Mouse (Mus musculus) lung, postnatal 36 days (tissue): Measurements from ENCODE around the gene Foxk1.

Experiments used
- DNase-seq: peaks from one replicate; pipeline ENCODE4 v3.0.0; 2022; ENCODE audit warnings: mixed read lengths

The Foxk1 gene

DNA sequence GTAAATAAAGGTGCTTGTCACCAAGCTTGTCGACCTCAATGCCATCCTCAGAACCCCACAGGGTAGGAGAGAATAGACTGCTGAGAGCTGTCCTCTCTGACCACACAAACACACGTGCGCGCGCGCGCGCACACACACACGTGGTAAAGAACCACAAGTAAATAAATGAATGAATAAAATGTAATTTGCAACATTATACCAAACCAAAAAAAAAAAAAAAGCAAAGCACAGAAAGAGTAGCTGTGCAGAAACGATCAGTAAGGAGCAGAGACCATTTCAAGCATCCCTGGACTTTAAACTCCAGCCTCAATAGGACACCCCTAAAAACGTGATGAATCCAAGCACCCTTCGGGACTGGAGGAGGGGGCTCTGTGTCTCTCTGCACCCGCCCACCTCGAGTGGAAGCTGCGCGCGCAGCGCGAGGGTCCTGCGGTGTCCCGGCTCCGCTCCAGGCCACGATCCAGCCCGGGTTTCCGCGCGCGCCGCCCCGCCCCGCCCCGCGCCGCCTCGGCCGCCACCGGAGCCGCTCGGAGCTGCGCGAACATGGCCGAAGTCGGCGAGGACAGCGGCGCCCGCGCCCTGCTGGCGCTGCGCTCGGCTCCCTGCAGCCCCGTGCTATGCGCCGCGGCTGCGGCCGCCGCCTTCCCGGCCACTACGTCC lies at the start of gene Foxk1:
Gene Foxk1, plus strand, starts transcription at position 517 of the 660 bp plus-strand sequence.
- DNase-seq = peak; percentile 92

DNA sequence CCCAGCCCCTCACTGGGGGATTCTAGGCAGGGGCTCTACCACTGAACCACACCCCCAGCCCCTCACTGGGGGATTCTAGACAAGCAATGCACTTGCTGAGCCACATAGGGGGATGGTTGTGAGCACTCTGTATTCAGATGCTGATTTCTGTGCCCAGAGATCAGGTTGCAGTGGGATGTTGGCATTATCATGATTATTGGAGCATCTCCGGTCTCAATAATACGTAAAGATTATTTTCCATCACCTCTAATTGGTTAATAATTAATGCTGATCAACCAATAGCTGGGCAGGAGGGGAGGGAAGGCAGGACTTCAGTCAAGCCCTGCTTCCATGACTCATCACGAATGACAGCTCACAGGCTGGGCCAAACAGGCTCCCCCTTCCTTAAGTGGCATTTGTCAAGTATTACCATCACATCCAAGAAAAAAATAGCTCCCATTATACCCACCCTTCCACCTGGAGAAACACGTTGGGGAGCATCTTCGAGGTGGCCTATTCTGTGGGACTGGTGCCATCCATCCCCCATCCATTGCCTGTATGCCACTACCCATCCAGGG lies 48.9 kb upstream of the Foxk1 start:
- no peak for DNase-seq

DNA sequence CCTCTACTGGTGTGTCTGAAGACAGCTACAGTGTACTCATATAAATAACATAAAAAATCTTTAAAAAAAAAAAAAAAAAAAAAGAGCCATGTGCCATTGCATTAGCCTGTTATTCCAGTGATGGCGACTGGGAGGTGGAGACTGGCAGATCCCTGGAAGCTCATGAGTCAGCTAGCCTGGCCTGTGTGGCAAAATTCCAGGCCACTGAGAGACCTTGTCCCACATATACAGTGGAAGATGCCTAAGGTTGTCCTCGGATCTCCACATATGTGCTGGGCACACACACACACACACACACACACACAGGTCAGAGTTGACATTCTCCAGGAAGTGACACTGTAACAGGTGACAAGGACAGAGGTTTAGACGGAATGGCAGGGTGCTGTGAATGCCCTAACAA lies 46.2 kb upstream of the Foxk1 start:
- DNase-seq = no peak

DNA sequence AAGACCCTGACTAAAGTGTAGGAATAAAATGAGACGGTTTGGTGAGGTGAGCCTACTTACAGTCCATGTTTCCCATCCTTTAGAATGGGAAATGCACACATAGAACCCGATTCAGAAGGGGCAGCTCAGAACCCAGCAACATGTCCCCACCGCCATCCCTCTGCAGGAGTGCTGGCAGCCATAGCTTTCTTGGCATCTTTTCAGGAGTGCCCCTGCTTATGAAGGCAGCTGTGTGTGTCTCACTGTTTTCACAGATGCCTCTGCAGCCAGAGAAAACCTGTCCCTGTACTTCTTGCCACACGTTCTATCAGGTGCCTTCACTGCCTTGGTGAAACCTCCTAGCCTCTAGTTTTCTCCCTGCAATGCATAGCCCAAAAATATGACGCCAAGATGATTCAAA lies 40.1 kb upstream of the Foxk1 start:
- DNase-seq = no peak

DNA sequence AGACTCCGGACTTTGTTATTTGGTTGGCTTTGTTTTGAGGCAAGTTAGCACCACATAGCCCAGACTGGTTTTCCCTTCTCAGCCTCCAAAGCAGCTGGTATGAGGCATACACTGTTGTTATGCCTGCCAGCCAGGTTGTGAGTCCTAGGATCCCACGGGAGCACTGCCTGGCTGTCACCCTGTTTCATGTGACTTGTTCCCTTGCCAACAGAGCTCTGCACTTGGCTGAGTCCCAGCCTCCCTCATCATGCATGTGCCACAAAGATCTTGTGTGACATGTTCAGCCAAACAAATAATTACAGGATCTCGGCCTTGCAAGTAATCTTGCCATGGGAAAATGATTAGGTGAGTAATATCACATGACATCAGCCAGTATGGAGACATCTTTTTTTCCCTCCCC lies 38.4 kb upstream of the Foxk1 start:
- no peak for DNase-seq

DNA sequence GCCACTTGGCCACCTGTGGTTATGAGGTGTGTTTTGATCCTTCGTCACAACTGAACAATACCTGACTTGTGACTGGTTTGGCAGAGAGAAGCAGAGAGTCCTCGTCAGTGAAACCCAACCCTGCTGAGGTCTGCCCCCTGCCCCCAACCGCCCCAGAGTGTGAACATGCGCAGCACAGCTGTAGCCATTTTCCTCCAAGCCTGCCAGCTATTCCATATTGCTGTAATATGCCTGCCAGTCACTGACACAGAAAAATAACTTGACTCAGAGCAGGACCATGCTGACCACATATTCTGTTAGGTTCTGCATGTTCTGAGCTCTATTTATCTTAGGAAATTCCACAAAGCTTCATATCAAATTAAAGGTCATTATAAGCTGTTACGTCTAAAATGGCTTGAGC lies 37.2 kb upstream of the Foxk1 start:
- no peak for DNase-seq

GRCm38 (mm10) chr5:142367085-142368081 lies 33.9 kb upstream of the Foxk1 start:
- DNase-seq = peak; percentile 97

GRCm38 (mm10) chr5:142368122-142368521 lies 33.2 kb upstream of the Foxk1 start:
- DNase-seq = no peak

DNA sequence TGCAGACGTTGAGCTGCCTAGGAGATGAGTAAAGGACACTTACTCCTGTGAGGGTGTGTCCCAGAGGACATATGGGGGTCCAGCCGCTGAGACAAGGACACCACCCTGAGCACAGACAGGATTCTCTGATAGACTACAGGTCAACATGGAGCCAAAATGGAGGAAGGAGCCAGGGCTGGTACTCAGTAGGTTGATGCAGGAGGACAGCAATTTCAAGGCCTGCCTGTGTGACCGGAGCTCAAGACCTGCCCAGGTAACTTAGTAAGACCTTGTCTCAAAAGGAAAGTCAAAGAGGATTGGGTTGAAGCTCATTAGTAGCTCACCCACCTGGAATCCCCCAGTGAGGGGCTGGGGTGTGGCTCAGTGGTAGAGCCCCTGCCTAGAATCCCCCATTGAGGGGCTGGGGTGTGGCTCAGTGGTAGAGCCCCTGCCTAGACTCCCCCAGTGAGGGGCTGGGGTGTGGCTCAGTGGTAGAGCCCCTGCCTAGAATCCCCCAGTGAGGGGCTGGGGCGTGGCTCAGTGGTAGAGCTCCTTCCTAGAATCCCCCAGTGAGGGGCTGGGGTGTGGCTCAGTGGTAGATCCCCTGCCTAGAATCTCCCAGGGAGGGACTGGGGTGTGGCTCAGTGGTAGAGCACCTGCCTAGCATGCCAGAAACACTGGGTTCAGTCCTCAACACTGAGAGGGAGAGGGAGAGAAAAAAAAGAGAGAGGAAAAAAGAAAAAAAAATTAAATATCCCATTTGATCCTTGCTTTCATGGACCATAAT lies 30.7 kb upstream of the Foxk1 start:
- no peak for DNase-seq

- DNase-seq = peak; percentile 43
Measured at GRCm38 (mm10) chr5:142371172-142372155, 29.8 kb upstream of the Foxk1 start.

DNA sequence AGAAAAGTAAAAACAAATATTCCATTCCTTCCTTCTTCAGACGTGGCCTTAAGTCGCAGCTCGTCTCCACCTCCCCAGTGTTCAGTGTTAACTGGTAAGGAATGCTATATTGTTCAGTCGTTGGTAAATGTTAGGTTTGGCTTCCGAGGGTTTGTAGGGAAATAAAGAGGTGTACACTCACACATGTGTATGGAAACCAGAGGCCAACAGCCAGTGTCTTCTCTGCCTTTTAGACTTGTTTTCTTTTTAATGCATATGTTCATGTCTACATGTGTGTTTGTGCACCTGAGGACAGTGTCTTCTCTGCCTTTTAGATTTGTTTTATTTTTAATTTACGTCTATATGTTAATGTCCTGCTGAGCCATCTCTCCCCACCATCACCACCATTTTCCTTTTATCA lies 29.1 kb upstream of the Foxk1 start:
- no peak for DNase-seq

DNA sequence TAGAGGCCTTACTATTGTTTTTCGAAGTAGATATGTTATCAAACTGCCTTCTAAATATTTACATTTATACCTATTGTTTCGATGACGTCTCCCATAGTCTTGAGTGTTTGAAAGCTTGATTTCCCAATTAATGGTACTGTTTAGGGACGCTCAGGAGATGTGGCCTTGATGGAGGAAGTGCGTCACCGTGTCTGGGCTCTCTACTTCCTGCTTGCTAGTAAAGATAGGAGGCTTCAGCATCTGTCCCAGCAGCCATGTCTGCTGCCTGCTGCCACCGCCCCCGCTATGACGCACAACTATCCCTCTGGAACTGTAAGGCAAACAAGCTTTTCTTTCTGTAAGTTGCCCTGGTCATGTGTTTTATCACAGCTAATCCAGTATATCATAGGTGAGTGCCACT lies 27.0 kb upstream of the Foxk1 start:
- no peak for DNase-seq

- no peak for DNase-seq
Measured at GRCm38 (mm10) chr5:142375641-142376040, 25.7 kb upstream of the Foxk1 start.

GRCm38 (mm10) chr5:142376071-142376470 lies 25.2 kb upstream of the Foxk1 start:
- DNase-seq = peak; percentile 76

- DNase-seq = no peak
Measured at GRCm38 (mm10) chr5:142378068-142378467, 23.2 kb upstream of the Foxk1 start.

- no peak for DNase-seq
Measured at GRCm38 (mm10) chr5:142380491-142380890, 20.8 kb upstream of the Foxk1 start.

DNA sequence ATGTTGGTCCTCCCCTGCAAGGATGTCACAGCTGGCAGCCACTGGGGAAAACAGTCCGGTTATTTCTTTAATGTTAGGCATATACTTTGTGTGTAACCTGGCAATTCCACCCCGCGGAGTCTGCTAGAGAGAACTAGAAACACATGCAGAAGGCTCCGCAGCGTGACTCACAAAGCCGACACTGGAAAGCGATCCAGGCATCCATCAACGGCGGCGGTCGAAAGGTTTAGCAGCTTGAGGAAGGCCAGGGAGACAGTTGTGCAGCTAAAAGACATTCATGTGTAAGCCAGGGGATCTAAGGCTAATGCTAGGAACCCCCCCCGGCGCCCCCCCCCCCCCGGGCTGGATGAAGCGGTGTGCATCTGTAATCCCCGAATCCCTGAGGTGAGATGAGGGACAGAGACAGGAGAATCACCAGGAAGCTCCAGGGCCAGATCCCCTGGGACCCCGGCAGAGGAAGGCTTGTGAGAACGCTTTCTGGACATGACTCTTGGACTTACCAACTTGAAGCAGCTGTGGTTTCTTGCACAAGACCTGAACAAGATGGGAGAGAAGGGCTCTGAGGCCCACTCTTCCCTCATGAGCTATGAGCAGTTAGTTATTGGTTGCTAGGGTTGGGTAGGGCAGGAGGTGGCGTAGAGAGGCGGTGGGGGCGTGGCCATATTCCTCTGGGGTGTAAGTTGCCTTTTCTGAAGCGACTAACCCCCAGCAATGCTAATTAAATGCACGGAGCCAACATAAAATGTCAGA lies 16.2 kb upstream of the Foxk1 start:
- peak; percentile 55 for DNase-seq

DNA sequence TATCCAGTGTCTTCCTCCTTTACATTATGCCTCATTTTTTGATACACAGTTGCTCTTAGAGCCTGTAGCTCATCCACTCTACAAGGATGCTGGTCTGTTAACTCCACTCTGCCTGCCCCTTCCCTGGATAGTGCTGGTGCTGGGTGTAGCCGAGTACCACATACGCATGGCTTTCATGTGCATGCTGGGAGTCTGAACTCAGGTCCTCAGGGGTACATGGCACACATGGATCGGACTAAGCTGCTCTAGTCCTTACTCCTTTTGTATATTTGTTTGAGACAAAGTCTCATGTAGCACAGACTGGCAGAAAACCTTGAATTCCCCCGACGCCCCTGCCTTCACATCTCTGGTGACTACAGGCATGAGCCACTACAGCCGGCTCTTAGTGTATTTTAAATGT lies 15.0 kb upstream of the Foxk1 start:
- DNase-seq = no peak

DNA sequence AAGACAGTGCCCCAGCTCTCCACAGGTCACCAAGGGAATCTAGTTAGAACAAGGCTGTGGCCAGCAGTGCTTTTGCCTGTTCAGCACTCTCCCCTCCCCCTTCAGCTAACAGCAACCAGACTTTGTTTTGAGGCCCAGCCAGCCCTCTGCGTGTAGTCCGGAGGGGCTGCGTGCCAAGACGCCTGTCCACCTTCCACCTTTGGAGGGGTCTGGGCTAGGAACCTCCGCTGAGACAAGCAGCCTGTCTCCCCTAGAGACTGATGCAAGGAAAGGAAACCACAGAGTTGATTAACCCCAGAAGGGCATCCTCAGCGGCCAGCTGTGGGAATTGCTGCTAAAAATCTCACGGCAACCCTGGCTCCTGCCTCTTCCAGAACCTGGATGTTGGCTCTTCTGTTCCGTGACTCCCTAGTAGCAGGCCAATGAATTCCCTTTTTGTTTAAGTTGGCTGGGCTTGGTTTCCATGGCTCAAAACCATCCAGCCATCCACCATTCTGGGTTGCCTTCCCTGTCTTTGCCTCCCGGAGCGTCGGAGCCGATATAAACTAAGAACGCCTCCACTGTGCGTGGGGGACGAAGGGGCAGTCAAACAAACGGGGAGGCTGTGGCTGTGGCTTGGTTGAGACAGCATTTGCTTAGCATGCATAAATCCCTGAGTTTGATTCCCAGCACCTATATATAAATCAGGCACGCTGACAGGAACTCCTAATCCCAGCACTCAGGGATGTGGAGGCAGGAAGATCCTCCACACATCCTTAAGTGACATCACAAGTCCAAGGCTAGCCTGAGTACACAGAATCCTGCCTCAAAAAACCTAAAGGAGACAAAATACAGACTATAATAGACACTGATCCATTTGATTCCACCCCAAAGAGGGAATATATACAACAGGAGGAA lies 14.3 kb upstream of the Foxk1 start:
- DNase-seq = no peak

GRCm38 (mm10) chr5:142387716-142388115 lies 13.6 kb upstream of the Foxk1 start:
- DNase-seq = no peak
